Mouse (Mus musculus) heart, embryonic 15.5 days (tissue): ENCODE results near the gene Grsf1. TPM values are rescaled to one million over a fixed set of nuclear protein-coding genes. Genes with fewer than 3 reads are reported as not detected.

Source experiments
- ATAC-seq: fragments of 200-750 bp; cut with Nextera tagmentation; replicated peaks from 2 replicates; pipeline ENCODE4 v1.8.0; 2017; ENCODE audit warnings: low read depth, moderate TSS enrichment; ENCODE audit not compliant: insufficient number of reproducible peaks, insufficient read depth, low FRiP score
- H3K27ac ChIP-seq: fragments of 300-500 bp; sonication (generic); 2 replicates; pipeline ENCODE4 v1.5.1; 2015; ENCODE audit warnings: mild to moderate bottlenecking, inconsistent platforms
- H3K27me3 ChIP-seq: fragments of 300-500 bp; sonication (generic); 2 replicates; pipeline ENCODE4 v1.6.1; 2015; ENCODE audit warnings: inconsistent platforms
- H3K36me3 ChIP-seq: fragments of 300-500 bp; sonication (generic); 2 replicates; pipeline ENCODE4 v1.6.1; 2015; ENCODE audit warnings: mild to moderate bottlenecking, inconsistent platforms
- H3K4me1 ChIP-seq: fragments of 300-500 bp; sonication (generic); replicated peaks from 2 replicates; pipeline ENCODE4 v1.6.1; 2015; ENCODE audit warnings: inconsistent platforms
- H3K4me2 ChIP-seq: fragments of 300-500 bp; sonication (generic); 2 replicates; pipeline ENCODE4 v1.6.1; 2015; ENCODE audit warnings: inconsistent platforms, mild to moderate bottlenecking, moderate library complexity
- H3K4me3 ChIP-seq: fragments of 300-500 bp; sonication (generic); 2 replicates; pipeline ENCODE4 v1.5.1; 2015; ENCODE audit warnings: mild to moderate bottlenecking, inconsistent platforms
- H3K9ac ChIP-seq: fragments of 300-500 bp; sonication (generic); 2 replicates; pipeline ENCODE4 v1.6.1; 2015; ENCODE audit warnings: mild to moderate bottlenecking, inconsistent platforms
- H3K9me3 ChIP-seq: fragments of 300-500 bp; sonication (generic); replicated peaks from 2 replicates; pipeline ENCODE4 v1.6.1; 2016; ENCODE audit warnings: inconsistent platforms
- WGBS: fragments of 180-500 bp; shearing (Covaris S2); methylation state at CpG from one replicate; pipeline ENCODE4 v1.1.7; 2015; ENCODE audit warnings: mixed read lengths; 5-methylcytosine and 5-hydroxymethylcytosine counted together
- polyA plus RNA-seq: library from polyadenylated mRNA; unstranded; fragments of >200 nt; fragmentation: Nextera tagmentation; extraction: Ambion mirVana; gene quantifications from 2 replicates; pipeline ENCODE4 v1.2.1, GENCODE M21; 2015

Gene Grsf1
- polyA plus RNA-seq, result 67.4 and 71.0 TPM in 2 replicates

- Histone ChIP-seq H3K36me3 (peaks cover 9% of the 10 kb centered on the region), H3K9ac (peak within 1 kb of the TSS; percentile 99), H3K27ac (peak within 1 kb of the TSS; percentile 98), H3K27me3 (no peaks in the 10 kb centered on the region), H3K4me3 (peak within 1 kb of the TSS; percentile 99), H3K4me2 (peak within 1 kb of the TSS; percentile 84), H3K4me1 (peaks cover 9% of the 10 kb centered on the region), H3K9me3 (no peaks in the 10 kb centered on the region)
- WGBS, result under 1% methylated on average over 126 of the region's 127 CpGs
- peak; percentile 91 for ATAC-seq
Observed at GRCm38 (mm10) chr5:88675443-88676387, at the start of gene Grsf1. TSS of gene Grsf1 (minus strand) at chr5:88676171.

GRCm38 (mm10) chr5:88724030-88724429 is 48.1 kb upstream of the Grsf1 start:
- Histone ChIP-seq H3K27ac (peak overlapping the region; percentile 96), H3K36me3 (no peaks in the 10 kb centered on the region), H3K9ac (no peak overlapping the region), H3K4me2 (peak overlapping the region; percentile 81), H3K27me3 (no peaks in the 10 kb centered on the region), H3K9me3 (no peaks in the 10 kb centered on the region), H3K4me1 (peaks cover 39% of the 10 kb centered on the region), H3K4me3 (no peak overlapping the region)
- no peak for ATAC-seq
- WGBS, result 12% methylated on average over 3 of the region's 3 CpGs

- Histone ChIP-seq H3K4me3 (peak overlapping the region; percentile 94), H3K4me2 (peak overlapping the region; percentile 81), H3K9ac (peak overlapping the region; percentile 99), H3K27ac (peak overlapping the region; percentile 96), H3K9me3 (no peaks in the 10 kb centered on the region), H3K27me3 (no peaks in the 10 kb centered on the region), H3K4me1 (peaks cover 35% of the 10 kb centered on the region), H3K36me3 (no peaks in the 10 kb centered on the region)
- WGBS, result 6% methylated on average over 4 of the region's 4 CpGs
- peak; percentile 5; the same call in 1 of the 2 replicates for ATAC-seq
Observed at GRCm38 (mm10) chr5:88722213-88722600, 46.2 kb upstream of the Grsf1 start.

DNA sequence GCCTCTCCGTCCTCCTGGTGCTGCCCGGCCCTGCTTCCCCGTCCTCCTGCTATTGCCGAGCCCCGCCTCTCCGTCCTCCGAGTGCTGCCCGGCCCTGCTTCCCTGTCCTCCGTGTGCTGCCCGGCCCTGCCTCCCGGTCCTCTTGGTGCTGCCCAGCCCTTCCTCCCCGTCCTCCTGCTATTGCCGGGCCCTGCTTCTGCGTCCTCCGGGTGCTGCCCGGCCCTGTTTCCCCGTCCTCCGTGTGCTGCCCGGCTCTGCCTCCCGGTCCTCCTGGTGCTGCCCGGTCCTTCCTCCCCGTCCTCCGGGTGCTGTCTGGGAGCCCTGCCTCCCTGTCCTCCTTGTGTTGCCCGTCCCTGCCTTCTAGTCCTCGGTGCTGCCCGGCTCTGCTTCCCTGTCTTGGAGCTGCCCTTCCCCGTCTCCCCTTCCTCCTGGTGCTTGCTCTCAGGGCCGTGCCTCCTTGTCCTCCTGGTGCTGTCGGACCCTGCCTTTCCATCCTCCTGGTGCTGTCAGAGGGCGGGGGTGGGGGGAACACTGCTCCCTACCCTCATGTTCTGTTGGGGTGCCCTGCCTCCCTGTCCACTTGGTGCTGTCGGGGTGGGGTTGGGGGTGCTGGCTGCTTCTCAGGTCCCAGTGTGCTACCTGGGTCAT is 45.7 kb upstream of the Grsf1 start:
- peak overlapping the region; percentile 81 for H3K4me2 ChIP-seq
- peak overlapping the region; percentile 94 for H3K4me3 ChIP-seq
- no peaks in the 10 kb centered on the region for H3K9me3 ChIP-seq
- H3K27ac ChIP-seq, result peak overlapping the region; percentile 96
- no peaks in the 10 kb centered on the region for H3K27me3 ChIP-seq
- H3K9ac ChIP-seq, result peak overlapping the region; percentile 99
- H3K36me3 ChIP-seq, result no peaks in the 10 kb centered on the region
- WGBS, result 1% methylated on average over 31 of the region's 31 CpGs
- ATAC-seq, result peak; percentile 23; the same call in 1 of the 2 replicates
- H3K4me1 ChIP-seq, result peaks cover 35% of the 10 kb centered on the region

DNA sequence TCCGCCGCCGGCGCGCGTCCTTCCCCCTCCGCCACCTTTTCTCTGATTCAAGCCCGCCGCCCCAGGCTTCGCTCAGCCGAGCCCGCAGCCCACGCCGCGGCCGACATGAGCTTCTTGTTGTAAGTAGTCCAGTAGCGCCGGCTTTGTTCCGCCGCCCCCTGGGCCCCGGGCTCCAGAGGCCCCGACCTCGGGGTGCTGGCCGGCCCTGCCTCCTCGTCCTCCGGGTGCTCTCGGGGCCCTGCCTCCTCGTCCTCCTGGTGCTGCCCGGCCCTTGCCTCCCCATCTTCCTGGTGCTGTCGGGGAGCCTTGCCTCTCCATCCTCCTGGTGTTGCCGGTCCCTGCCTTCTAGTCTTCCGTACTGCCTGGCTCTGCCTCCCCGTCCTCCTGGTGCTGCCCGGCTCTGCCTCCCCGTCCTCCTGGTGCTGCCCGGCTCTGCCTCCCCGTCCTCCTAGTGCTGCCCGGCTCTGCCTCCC is 45.1 kb upstream of the Grsf1 start:
- Histone ChIP-seq H3K4me2 (peak overlapping the region; percentile 81), H3K27ac (peak overlapping the region; percentile 96), H3K36me3 (no peaks in the 10 kb centered on the region), H3K27me3 (no peaks in the 10 kb centered on the region), H3K4me1 (peaks cover 35% of the 10 kb centered on the region), H3K4me3 (peak overlapping the region; percentile 94), H3K9me3 (no peaks in the 10 kb centered on the region), H3K9ac (peak overlapping the region; percentile 99)
- peak; percentile 29 for ATAC-seq
- WGBS, result under 1% methylated on average over 35 of the region's 38 CpGs

GRCm38 (mm10) chr5:88720116-88721002 is 44.4 kb upstream of the Grsf1 start, which contains the start of gene Mob1b:
TSS of gene Mob1b (plus strand) at chr5:88720855.
- Histone ChIP-seq H3K9ac (peak within 1 kb of the TSS; percentile 99), H3K36me3 (no peaks in the 10 kb centered on the region), H3K27me3 (no peaks in the 10 kb centered on the region), H3K4me1 (peaks cover 35% of the 10 kb centered on the region), H3K4me3 (peak within 1 kb of the TSS; percentile 94), H3K27ac (peak within 1 kb of the TSS; percentile 96), H3K9me3 (no peaks in the 10 kb centered on the region), H3K4me2 (peak within 1 kb of the TSS; percentile 81)
- peak; percentile 91 for ATAC-seq
- under 1% methylated on average over 45 of the region's 54 CpGs for WGBS

GRCm38 (mm10) chr5:88716983-88717382 is 41.0 kb upstream of the Grsf1 start:
- H3K9me3 ChIP-seq, result no peaks in the 10 kb centered on the region
- no peak overlapping the region for H3K9ac ChIP-seq
- no peaks in the 10 kb centered on the region for H3K36me3 ChIP-seq
- no peak overlapping the region for H3K4me2 ChIP-seq
- WGBS, result 81% methylated on average over 2 of the region's 2 CpGs
- H3K4me3 ChIP-seq, result no peak overlapping the region
- H3K4me1 ChIP-seq, result peaks cover 15% of the 10 kb centered on the region
- H3K27me3 ChIP-seq, result no peaks in the 10 kb centered on the region
- no peak overlapping the region for H3K27ac ChIP-seq
- no peak for ATAC-seq

DNA sequence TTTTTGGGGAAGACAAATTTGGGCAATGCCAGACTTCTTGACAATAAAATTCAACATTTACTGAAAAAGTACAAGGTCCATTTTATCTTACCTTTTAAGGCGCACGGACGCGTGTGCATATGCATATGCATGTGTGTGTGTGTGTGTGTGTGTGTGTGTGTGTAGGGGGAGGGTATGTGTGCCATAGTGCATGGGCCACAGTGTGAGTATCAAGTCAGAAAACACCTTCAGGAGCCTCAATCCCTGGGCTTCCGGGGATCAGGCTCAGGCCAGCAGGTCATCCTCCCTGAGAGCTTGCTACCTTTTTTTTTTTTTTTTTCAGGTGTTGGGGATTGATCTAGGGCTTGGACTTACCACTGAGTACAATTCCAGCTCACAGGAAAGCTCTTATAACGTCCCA is 36.4 kb upstream of the Grsf1 start:
- no peak overlapping the region for H3K9ac ChIP-seq
- peak overlapping the region; percentile 96 for H3K27ac ChIP-seq
- H3K4me1 ChIP-seq, result peaks cover 20% of the 10 kb centered on the region
- H3K36me3 ChIP-seq, result no peaks in the 10 kb centered on the region
- peak overlapping the region; percentile 15; the same call in 1 of the 2 replicates for H3K4me3 ChIP-seq
- H3K4me2 ChIP-seq, result peak overlapping the region; percentile 56
- H3K9me3 ChIP-seq, result no peaks in the 10 kb centered on the region
- H3K27me3 ChIP-seq, result no peaks in the 10 kb centered on the region
- ATAC-seq, result no peak
- 50% methylated on average over 6 of the region's 6 CpGs for WGBS

DNA sequence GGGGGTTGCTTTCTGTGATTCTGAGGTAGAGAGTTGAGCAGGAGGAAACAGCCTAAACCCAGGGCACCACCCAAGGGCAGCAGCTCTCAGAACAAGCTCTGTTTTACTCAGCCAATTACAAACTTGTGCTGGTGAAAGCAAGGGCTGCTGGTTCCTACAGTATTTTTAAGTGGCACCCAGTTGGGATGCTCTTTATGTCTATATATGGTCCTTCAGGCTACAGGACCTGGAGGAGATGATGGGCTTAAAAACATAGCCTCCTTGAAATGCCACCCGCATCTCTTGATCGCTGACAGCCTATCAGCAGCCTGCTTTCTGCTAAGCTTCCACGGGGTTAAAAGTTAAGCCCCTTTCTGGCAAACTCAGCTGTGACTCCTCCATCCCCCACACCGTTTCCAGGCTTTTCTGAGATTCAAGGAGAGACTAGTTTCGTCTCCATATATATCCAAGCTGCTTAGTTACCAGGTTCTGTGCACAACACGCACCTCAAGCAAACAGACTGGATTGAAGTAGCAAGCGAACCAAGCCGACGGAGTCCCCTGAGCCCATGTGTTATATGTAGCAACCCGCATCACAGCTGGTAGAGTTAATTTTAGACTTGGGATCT is 35.8 kb upstream of the Grsf1 start:
- H3K4me1 ChIP-seq, result peaks cover 20% of the 10 kb centered on the region
- peak overlapping the region; percentile 56 for H3K4me2 ChIP-seq
- no peaks in the 10 kb centered on the region for H3K9me3 ChIP-seq
- WGBS, result 14% methylated on average over 10 of the region's 10 CpGs
- no peak overlapping the region for H3K9ac ChIP-seq
- ATAC-seq, result peak; percentile 64
- H3K4me3 ChIP-seq, result peak overlapping the region; percentile 15
- peak overlapping the region; percentile 96 for H3K27ac ChIP-seq
- no peaks in the 10 kb centered on the region for H3K27me3 ChIP-seq
- H3K36me3 ChIP-seq, result no peaks in the 10 kb centered on the region

- peaks cover 20% of the 10 kb centered on the region for H3K4me1 ChIP-seq
- H3K4me2 ChIP-seq, result peak overlapping the region; percentile 56
- no peaks in the 10 kb centered on the region for H3K9me3 ChIP-seq
- no peak overlapping the region for H3K9ac ChIP-seq
- no peak; the same call in 1 of the 2 replicates for ATAC-seq
- no peaks in the 10 kb centered on the region for H3K27me3 ChIP-seq
- peak overlapping the region; percentile 96 for H3K27ac ChIP-seq
- H3K36me3 ChIP-seq, result no peaks in the 10 kb centered on the region
- no peak overlapping the region for H3K4me3 ChIP-seq
Observed at GRCm38 (mm10) chr5:88711128-88711527, 35.2 kb upstream of the Grsf1 start.
